Mouse (Mus musculus): ENCODE results near the gene Shd. TPM values are rescaled to one million over a fixed set of nuclear protein-coding genes. Genes with fewer than 3 reads are reported as not detected.

The Shd gene
- polyA plus RNA-seq, 1 experiment from 2014 or later: not detected

GRCm38 (mm10) chr17:55958918-55959728, 11.1 kb upstream of the Shd start, which contains the start of gene Yju2:
Gene Yju2 (plus strand): TSS chr17:55959099.
- no peaks in the 10 kb centered on the region for H3K27me3 ChIP-seq
- in situ Hi-C loops (cut with MboI; ENCODE audit: low pct_unique_long_range_greater_than_20kb): no loop called here
- ATAC-seq (peak; percentile 97), DNase-seq (ENCODE audit: low read depth, low spot score) (peak; percentile 90)
- ChIA-PET POLR2A (interaction anchor here (0.7 kb wide), 2 partner anchors 148 to 249 kb away, joined by 3 read pairs; no protein-coding TSS in a partner anchor), CTCF (interaction anchor here (0.8 to 1.1 kb wide), 3 partner anchors 73 to 257 kb away, joined by 3 read pairs; partner anchors contain the start of gene Sh3gl1)
- TF ChIP-seq CTCF (IDR thresholded peaks at IDR 0.05): no peak

- ATAC-seq (no peak), DNase-seq (ENCODE audit: low read depth, low spot score) (no peak)
- POLR2A ChIA-PET: interaction anchor here (1.3 kb wide), 1 partner anchor 17 kb away, joined by 3 read pairs; no protein-coding TSS in a partner anchor
- CTCF ChIA-PET: interaction anchor here (0.9 to 1.1 kb wide), 2 partner anchors 72 to 258 kb away, joined by 3 read pairs; no protein-coding TSS in a partner anchor
- no peaks in the 10 kb centered on the region for H3K27me3 ChIP-seq
- TF ChIP-seq CTCF (IDR thresholded peaks at IDR 0.05): no peak
- in situ Hi-C loops (cut with MboI; ENCODE audit: low pct_unique_long_range_greater_than_20kb): loop anchor here (10.0 kb wide), 1 partner anchor 55 kb away; no protein-coding TSS in a partner anchor
Measured at GRCm38 (mm10) chr17:55959946-55960740, 10.1 kb upstream of the Shd start.

GRCm38 (mm10) chr17:55960791-55961190, 9.5 kb upstream of the Shd start:
- ChIA-PET CTCF (no interaction called here), POLR2A (interaction anchor here (1.3 kb wide), 1 partner anchor 16 kb away, joined by 3 read pairs; no protein-coding TSS in a partner anchor)
- in situ Hi-C loops (cut with MboI; ENCODE audit: low pct_unique_long_range_greater_than_20kb): loop anchor here (10.0 kb wide), 1 partner anchor 54 kb away; no protein-coding TSS in a partner anchor
- ATAC-seq (no peak), DNase-seq (ENCODE audit: low read depth, low spot score) (no peak)
- TF ChIP-seq CTCF (IDR thresholded peaks at IDR 0.05): no peak
- H3K27me3 ChIP-seq: no peaks in the 10 kb centered on the region

GRCm38 (mm10) chr17:55961631-55962030, 8.6 kb upstream of the Shd start:
- DNase-seq (ENCODE audit: low read depth, low spot score) (no peak), ATAC-seq (no peak)
- ChIA-PET CTCF (no interaction called here), POLR2A (no interaction called here)
- H3K27me3 ChIP-seq: no peaks in the 10 kb centered on the region
- in situ Hi-C loops (cut with MboI; ENCODE audit: low pct_unique_long_range_greater_than_20kb): loop anchor here (10.0 kb wide), 1 partner anchor 53 kb away; no protein-coding TSS in a partner anchor
- TF ChIP-seq CTCF (IDR thresholded peaks at IDR 0.05): no peak

- in situ Hi-C loops (cut with MboI; ENCODE audit: low pct_unique_long_range_greater_than_20kb): loop anchor here (10.0 kb wide), 1 partner anchor 52 kb away; no protein-coding TSS in a partner anchor
- no peak for TF ChIP-seq CTCF (IDR thresholded peaks at IDR 0.05)
- POLR2A ChIA-PET: no interaction called here
- ATAC-seq (no peak), DNase-seq (ENCODE audit: low read depth, low spot score) (no peak)
- CTCF ChIA-PET: interaction anchor here (0.9 kb wide), 1 partner anchor 11 kb away, joined by 3 read pairs; no protein-coding TSS in a partner anchor
- H3K27me3 ChIP-seq: no peaks in the 10 kb centered on the region
Measured at GRCm38 (mm10) chr17:55963171-55963570, 7.1 kb upstream of the Shd start.

GRCm38 (mm10) chr17:55964496-55964895, 5.8 kb upstream of the Shd start:
- no peak for ATAC-seq
- in situ Hi-C loops (cut with MboI; ENCODE audit: low pct_unique_long_range_greater_than_20kb): loop anchor here (10.0 kb wide), 1 partner anchor 50 kb away; no protein-coding TSS in a partner anchor

GRCm38 (mm10) chr17:55964996-55965395, 5.3 kb upstream of the Shd start:
- no peak for ATAC-seq
- POLR2A ChIA-PET: no interaction called here
- no peak for TF ChIP-seq CTCF (IDR thresholded peaks at IDR 0.05)
- no peaks in the 10 kb centered on the region for H3K27me3 ChIP-seq
- in situ Hi-C loops (cut with MboI; ENCODE audit: low pct_unique_long_range_greater_than_20kb): loop anchor here (10.0 kb wide), 1 partner anchor 50 kb away; no protein-coding TSS in a partner anchor
- no peak for DNase-seq (ENCODE audit: low read depth, low spot score)
- CTCF ChIA-PET: interaction anchor here (1.0 kb wide), 1 partner anchor 11 kb away, joined by 3 read pairs; no protein-coding TSS in a partner anchor

More at GRCm38 (mm10) chr17:55964496-55964895, 5.8 kb upstream of the Shd start:
- ChIA-PET POLR2A (no interaction called here), CTCF (interaction anchor here (1.0 kb wide), 1 partner anchor 12 kb away, joined by 3 read pairs; no protein-coding TSS in a partner anchor)
- TF ChIP-seq CTCF (IDR thresholded peaks at IDR 0.05): no peak
- H3K27me3 ChIP-seq: no peaks in the 10 kb centered on the region
- no peak for DNase-seq (ENCODE audit: low read depth, low spot score)

GRCm38 (mm10) chr17:55967186-55967585, 3.1 kb upstream of the Shd start:
- TF ChIP-seq CTCF (IDR thresholded peaks at IDR 0.05): no peak
- ChIA-PET CTCF (interaction anchor here (0.9 kb wide), 1 partner anchor 51 kb away, joined by 3 read pairs; no protein-coding TSS in a partner anchor), POLR2A (interaction anchor here (0.6 kb wide), 1 partner anchor 9 kb away, joined by 3 read pairs; no protein-coding TSS in a partner anchor)
- ATAC-seq: no peak
- in situ Hi-C loops (cut with MboI; ENCODE audit: low pct_unique_long_range_greater_than_20kb): loop anchor here (10.0 kb wide), 1 partner anchor 48 kb away; no protein-coding TSS in a partner anchor
- no peaks in the 10 kb centered on the region for H3K27me3 ChIP-seq
- no peak for DNase-seq (ENCODE audit: low read depth, low spot score)

- in situ Hi-C loops (cut with MboI; ENCODE audit: low pct_unique_long_range_greater_than_20kb): loop anchor here (10.0 kb wide), 1 partner anchor 47 kb away; no protein-coding TSS in a partner anchor
- no peaks in the 10 kb centered on the region for H3K27me3 ChIP-seq
- TF ChIP-seq CTCF (IDR thresholded peaks at IDR 0.05): no peak
- ChIA-PET CTCF (interaction anchor here (0.6 kb wide), 1 partner anchor 1284 kb away, joined by 3 read pairs; no protein-coding TSS in a partner anchor), POLR2A (no interaction called here)
- DNase-seq (ENCODE audit: low read depth, low spot score) (no peak), ATAC-seq (no peak)
Measured at GRCm38 (mm10) chr17:55968210-55968609, 2.1 kb upstream of the Shd start.

GRCm38 (mm10) chr17:55969560-55969959, 707 bp upstream of the Shd start:
- no peak for DNase-seq (ENCODE audit: low read depth, low spot score)
- CTCF ChIA-PET: no interaction called here
- in situ Hi-C loops (cut with MboI; ENCODE audit: low pct_unique_long_range_greater_than_20kb): loop anchor here (10.0 kb wide), 1 partner anchor 45 kb away; no protein-coding TSS in a partner anchor
- ATAC-seq: no peak
- no peaks in the 10 kb centered on the region for H3K27me3 ChIP-seq
- POLR2A ChIA-PET: no interaction called here
- no peak for TF ChIP-seq CTCF (IDR thresholded peaks at IDR 0.05)
